Mouse (Mus musculus) midbrain, embryonic 13.5 days (tissue): ENCODE data around the gene Fcf1. TPM values are rescaled to one million over a fixed set of nuclear protein-coding genes. Genes with fewer than 3 reads are reported as not detected.

Experiments
- ATAC-seq: fragments of 200-750 bp; cut with Nextera tagmentation; 2 replicates; pipeline ENCODE4 v1.8.0; 2017; ENCODE audit warnings: mild to moderate bottlenecking, moderate TSS enrichment, moderate library complexity
- H3K27ac ChIP-seq: fragments of 300-500 bp; sonication (generic); 2 replicates; pipeline ENCODE4 v1.5.1; 2015; ENCODE audit warnings: inconsistent platforms, mild to moderate bottlenecking, moderate library complexity
- H3K27me3 ChIP-seq: fragments of 300-500 bp; sonication (generic); 2 replicates; pipeline ENCODE4 v1.6.1; 2015; ENCODE audit warnings: mild to moderate bottlenecking, inconsistent platforms
- H3K36me3 ChIP-seq: fragments of 300-500 bp; sonication (generic); 2 replicates; pipeline ENCODE4 v1.6.1; 2015; ENCODE audit warnings: mild to moderate bottlenecking, inconsistent platforms
- H3K4me1 ChIP-seq: fragments of 300-500 bp; sonication (generic); replicated peaks from 2 replicates; pipeline ENCODE4 v1.6.1; 2015; ENCODE audit warnings: inconsistent platforms
- H3K4me2 ChIP-seq: fragments of 300-500 bp; sonication (generic); replicated peaks from 2 replicates; pipeline ENCODE4 v1.6.1; 2015; ENCODE audit warnings: moderate library complexity, mild to moderate bottlenecking, inconsistent platforms
- H3K4me3 ChIP-seq: fragments of 300-500 bp; sonication (generic); replicated peaks from 2 replicates; pipeline ENCODE4 v1.5.1; 2015; ENCODE audit warnings: mild to moderate bottlenecking, inconsistent platforms
- H3K9ac ChIP-seq: fragments of 300-500 bp; sonication (generic); replicated peaks from 2 replicates; pipeline ENCODE4 v1.6.1; 2015; ENCODE audit warnings: mild to moderate bottlenecking, inconsistent platforms
- H3K9me3 ChIP-seq: fragments of 300-500 bp; sonication (generic); 2 replicates; pipeline ENCODE4 v1.6.1; 2016; ENCODE audit warnings: mild to moderate bottlenecking, inconsistent platforms
- WGBS: fragments of 180-500 bp; shearing (Covaris S2); methylation state at CpG from one replicate; pipeline ENCODE4 v1.1.7; 2015; 5-methylcytosine and 5-hydroxymethylcytosine counted together
- polyA plus RNA-seq: library from polyadenylated mRNA; unstranded; fragments of >200 nt; fragmentation: Nextera tagmentation; extraction: Ambion mirVana; gene quantifications from 2 replicates; pipeline ENCODE4 v1.2.1, GENCODE M21; 2015

The Fcf1 gene
- polyA plus RNA-seq, 1 experiment from 2014 or later = 128 TPM

DNA sequence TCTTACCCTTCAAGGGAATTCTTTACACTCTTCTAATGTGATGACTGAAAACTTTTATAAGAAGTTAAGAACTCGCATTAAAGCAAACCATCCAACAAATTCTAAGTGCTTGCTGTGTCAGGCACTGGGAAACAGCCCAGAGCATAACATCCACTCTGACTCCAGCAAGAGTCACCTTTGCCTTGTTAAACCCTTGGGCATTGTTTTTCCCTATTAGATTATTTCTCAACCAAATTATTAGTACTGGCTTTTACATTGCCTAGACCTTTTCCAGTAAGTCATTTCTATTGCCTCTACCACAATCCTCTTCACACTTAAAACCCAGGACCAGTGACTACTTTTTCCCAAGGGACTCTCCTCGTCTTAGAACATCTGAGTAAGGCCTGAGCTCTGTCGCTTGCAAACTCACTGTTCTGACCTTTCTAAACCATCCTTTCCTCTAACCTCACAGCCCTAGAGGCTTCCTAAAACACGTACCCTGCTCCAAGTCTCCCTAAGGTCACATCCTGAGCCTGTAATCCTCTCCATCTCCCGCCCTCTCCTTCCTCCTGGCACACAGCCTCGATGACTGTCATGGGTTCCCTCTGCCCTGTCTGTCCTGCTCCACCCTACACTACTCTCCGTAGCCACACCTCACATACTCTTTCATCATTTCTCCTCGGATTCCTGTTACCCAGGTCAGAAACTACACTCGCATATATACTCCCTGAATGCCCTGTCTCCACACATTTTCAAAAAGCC is 25.7 kb upstream of the Fcf1 start:
- Histone ChIP-seq H3K4me3 (no peak overlapping the region), H3K27ac (no peak overlapping the region), H3K9ac (no peak overlapping the region), H3K36me3 (peaks cover 78% of the 10 kb centered on the region), H3K27me3 (no peaks in the 10 kb centered on the region), H3K9me3 (no peaks in the 10 kb centered on the region), H3K4me2 (no peak overlapping the region), H3K4me1 (no peaks in the 10 kb centered on the region)
- ATAC-seq = no peak
- WGBS = 93% methylated on average over 9 of the region's 9 CpGs

DNA sequence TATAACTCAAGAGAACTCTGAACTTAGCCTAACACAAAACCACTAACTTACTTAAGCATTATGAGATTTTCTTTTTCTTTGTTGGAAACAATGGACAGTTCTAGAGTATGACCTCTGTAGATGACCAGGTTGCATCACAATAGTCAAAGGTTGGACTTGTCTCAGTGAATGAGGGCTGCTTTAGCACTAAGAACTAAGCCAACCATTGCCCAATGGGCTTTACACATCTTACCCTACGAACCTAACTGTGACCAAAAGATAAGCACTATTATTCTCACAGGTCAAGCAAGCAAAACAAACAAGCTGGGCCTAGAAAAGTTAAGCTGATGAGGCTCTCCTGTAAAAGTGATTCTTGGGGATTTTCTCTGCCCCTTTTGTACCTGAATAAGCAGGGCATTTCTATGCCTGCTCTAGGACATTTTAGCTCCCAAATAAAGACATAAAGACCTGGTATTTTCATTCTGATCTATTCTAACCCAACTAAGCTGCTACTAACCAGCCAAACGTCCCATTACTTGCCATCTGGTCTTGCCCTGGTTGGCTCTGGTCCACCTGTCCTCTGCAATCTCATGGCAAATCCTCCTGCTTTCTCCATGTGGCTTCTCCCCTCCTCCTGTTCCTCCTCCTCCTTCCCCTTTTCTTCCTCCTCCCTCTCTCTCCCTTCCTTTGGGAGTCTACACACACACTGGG is 22.7 kb upstream of the Fcf1 start:
- Histone ChIP-seq H3K4me1 (no peaks in the 10 kb centered on the region), H3K9me3 (no peaks in the 10 kb centered on the region), H3K4me2 (no peak overlapping the region), H3K36me3 (peaks cover 64% of the 10 kb centered on the region), H3K27me3 (no peaks in the 10 kb centered on the region), H3K4me3 (no peak overlapping the region), H3K27ac (no peak overlapping the region), H3K9ac (no peak overlapping the region)
- no peak for ATAC-seq
- 68% methylated on average over 2 of the region's 2 CpGs for WGBS

- Histone ChIP-seq H3K4me3 (no peak overlapping the region), H3K9ac (no peak overlapping the region), H3K27ac (no peak overlapping the region), H3K9me3 (no peaks in the 10 kb centered on the region), H3K4me1 (no peaks in the 10 kb centered on the region), H3K36me3 (peaks cover 60% of the 10 kb centered on the region), H3K27me3 (no peaks in the 10 kb centered on the region), H3K4me2 (no peak overlapping the region)
- ATAC-seq = no peak
- WGBS = 92% methylated on average over 6 of the region's 6 CpGs
Observed at GRCm38 (mm10) chr12:84948584-84949285, 22.0 kb upstream of the Fcf1 start.

DNA sequence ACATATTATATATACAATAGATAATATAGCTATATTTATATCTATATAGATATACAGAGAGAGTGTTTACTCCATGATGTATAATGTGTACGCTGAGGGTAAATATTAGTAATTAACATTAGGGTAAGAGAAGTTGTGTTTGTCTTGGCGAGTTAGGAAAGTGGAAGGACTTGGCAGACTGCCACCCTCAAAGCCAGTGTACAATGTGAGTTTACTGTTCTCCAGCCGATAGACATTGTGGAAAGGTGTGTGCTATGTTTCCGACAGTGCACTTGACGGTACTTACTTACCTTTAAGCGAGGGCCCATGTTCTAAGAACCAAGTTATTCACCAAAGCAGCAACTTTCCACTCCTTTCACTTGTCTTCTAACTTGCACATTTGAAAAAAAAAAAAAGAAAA is 19.9 kb upstream of the Fcf1 start:
- no peaks in the 10 kb centered on the region for H3K4me1 ChIP-seq
- H3K4me3 ChIP-seq = no peak overlapping the region
- WGBS = 93% methylated on average over 6 of the region's 6 CpGs
- H3K9me3 ChIP-seq = no peaks in the 10 kb centered on the region
- no peak overlapping the region for H3K4me2 ChIP-seq
- peaks cover 51% of the 10 kb centered on the region for H3K36me3 ChIP-seq
- H3K27ac ChIP-seq = no peak overlapping the region
- no peak overlapping the region for H3K9ac ChIP-seq
- ATAC-seq = no peak
- H3K27me3 ChIP-seq = no peaks in the 10 kb centered on the region

DNA sequence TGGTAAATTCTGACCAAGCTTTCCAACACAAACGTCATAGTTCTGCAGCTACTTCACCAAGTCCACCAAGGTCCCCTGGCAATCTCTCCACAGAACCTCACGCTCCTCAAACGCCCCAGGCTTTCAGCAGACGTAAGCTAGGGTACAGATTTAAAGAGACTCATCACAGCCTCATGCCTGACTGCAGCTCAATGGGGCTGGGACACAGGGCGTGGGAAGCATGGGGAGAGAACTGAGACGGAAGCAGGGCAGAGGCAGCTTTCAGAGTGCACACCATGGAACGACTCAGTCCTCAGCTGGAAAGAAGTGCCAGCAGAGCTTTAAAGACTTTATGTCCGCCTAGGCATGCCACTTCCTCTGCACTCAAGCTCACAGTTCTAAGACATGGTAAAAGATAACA is 19.2 kb upstream of the Fcf1 start:
- H3K4me3 ChIP-seq = no peak overlapping the region
- no peak overlapping the region for H3K9ac ChIP-seq
- no peaks in the 10 kb centered on the region for H3K27me3 ChIP-seq
- H3K27ac ChIP-seq = no peak overlapping the region
- ATAC-seq = no peak
- H3K4me2 ChIP-seq = no peak overlapping the region
- H3K9me3 ChIP-seq = no peaks in the 10 kb centered on the region
- WGBS = 48% methylated on average over 8 of the region's 8 CpGs
- peaks cover 53% of the 10 kb centered on the region for H3K36me3 ChIP-seq
- H3K4me1 ChIP-seq = no peaks in the 10 kb centered on the region

GRCm38 (mm10) chr12:84952351-84952750 is 18.3 kb upstream of the Fcf1 start:
- no peak overlapping the region for H3K4me2 ChIP-seq
- H3K4me3 ChIP-seq = no peak overlapping the region
- peaks cover 47% of the 10 kb centered on the region for H3K36me3 ChIP-seq
- H3K4me1 ChIP-seq = no peaks in the 10 kb centered on the region
- no peak for ATAC-seq
- no peaks in the 10 kb centered on the region for H3K27me3 ChIP-seq
- no peak overlapping the region for H3K9ac ChIP-seq
- H3K27ac ChIP-seq = no peak overlapping the region
- no peaks in the 10 kb centered on the region for H3K9me3 ChIP-seq
- whole genome bisulfite sequencing = 85% methylated on average over 1 of the region's 1 CpGs

DNA sequence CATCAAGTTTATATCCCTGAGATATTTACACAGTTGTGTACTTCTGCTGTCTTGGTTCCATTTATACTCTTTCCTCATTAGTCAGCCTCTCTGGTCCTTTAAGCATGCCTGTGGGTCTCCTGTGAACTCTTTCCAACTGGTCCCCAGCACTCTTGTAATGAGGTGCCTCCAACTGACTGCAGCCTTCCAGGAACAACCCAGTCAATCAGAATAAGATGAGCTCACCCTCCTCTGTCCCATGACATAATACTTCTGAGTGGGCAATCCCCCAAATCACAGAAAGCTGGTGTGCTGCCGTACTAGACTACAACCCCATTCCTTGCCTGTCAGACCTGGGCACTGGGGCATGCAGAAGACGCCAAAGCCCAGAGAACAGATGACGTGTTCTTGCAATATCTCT is 14.4 kb upstream of the Fcf1 start:
- Histone ChIP-seq H3K27ac (no peak overlapping the region), H3K36me3 (peaks cover 22% of the 10 kb centered on the region), H3K9me3 (no peaks in the 10 kb centered on the region), H3K4me3 (no peak overlapping the region), H3K27me3 (no peaks in the 10 kb centered on the region), H3K4me2 (no peak overlapping the region), H3K9ac (no peak overlapping the region), H3K4me1 (no peaks in the 10 kb centered on the region)
- WGBS = 96% methylated on average over 3 of the region's 3 CpGs
- no peak for ATAC-seq

DNA sequence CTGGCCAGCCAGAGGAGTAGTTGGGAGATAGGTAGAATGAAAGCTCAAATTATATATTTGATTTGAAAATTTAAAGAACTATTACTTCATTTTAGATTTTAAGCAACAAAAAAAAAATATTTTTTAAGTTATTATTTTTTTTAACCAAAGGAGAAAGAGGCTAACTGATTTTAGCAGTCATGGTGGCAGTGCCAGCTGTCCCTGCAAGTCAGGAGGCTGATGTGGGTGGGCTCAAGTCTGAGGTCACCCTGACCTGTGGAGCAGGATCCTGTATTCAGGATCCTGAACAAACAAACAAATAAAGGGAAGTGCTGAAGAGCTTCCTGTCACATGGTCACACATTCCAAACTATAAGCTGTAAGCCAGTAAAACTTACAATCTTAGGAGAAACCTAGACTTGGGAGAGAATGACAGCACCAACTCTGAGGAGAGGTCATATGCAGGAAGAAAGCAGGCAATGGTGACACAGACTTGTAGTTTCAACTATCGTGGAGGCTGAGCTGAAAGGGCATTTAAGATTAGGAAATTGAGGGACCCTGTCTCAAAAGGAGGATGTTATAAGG is 11.8 kb upstream of the Fcf1 start:
- H3K4me1 ChIP-seq = no peaks in the 10 kb centered on the region
- H3K9me3 ChIP-seq = no peaks in the 10 kb centered on the region
- H3K9ac ChIP-seq = no peak overlapping the region
- no peak overlapping the region for H3K27ac ChIP-seq
- H3K27me3 ChIP-seq = no peaks in the 10 kb centered on the region
- H3K4me3 ChIP-seq = no peak overlapping the region
- 94% methylated on average over 1 of the region's 1 CpGs for WGBS
- no peak overlapping the region for H3K4me2 ChIP-seq
- no peak for ATAC-seq
- peaks cover 22% of the 10 kb centered on the region for H3K36me3 ChIP-seq

DNA sequence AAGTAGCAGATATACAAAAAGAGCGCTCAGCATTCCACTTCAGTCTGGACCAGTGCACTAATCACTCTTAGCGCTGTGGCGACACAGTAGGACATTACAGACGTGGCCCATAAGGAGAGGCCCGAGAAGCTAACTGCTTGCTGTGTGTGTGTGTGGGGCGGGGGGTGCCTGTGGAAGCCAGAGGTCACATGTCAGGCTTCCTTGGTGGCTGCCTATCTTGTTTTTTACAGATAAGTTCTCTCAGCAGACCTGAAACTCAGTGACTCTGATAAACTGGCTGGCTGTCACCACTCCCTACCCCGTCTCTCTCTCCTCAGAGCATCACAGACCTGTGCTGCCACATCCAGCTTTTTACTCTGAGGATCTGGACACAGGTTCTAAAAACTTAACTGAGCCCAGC is 8.1 kb upstream of the Fcf1 start:
- ATAC-seq = no peak

GRCm38 (mm10) chr12:84968831-84969655 is 1.7 kb upstream of the Fcf1 start:
- Histone ChIP-seq H3K9ac (peak overlapping the region; percentile 89; the same call in 1 of the 2 replicates), H3K9me3 (no peaks in the 10 kb centered on the region)
- no peak for ATAC-seq

More for the DNA sequence above, 8.1 kb upstream of the Fcf1 start:
- no peaks in the 10 kb centered on the region for H3K9me3 ChIP-seq
- H3K27me3 ChIP-seq = no peaks in the 10 kb centered on the region
- 0 out of 2 replicates have a peak, but pooled peaks cover 2% of the 10 kb centered on the region for H3K4me1 ChIP-seq
- H3K36me3 ChIP-seq = peaks cover 18% of the 10 kb centered on the region
- no peak overlapping the region for H3K4me3 ChIP-seq
- H3K9ac ChIP-seq = no peak overlapping the region
- H3K4me2 ChIP-seq = no peak overlapping the region
- 90% methylated on average over 7 of the region's 7 CpGs for WGBS
- no peak overlapping the region for H3K27ac ChIP-seq

GRCm38 (mm10) chr12:84969656-84970427 is 855 bp upstream of the Fcf1 start:
- no peak; the same call in 1 of the 2 replicates for ATAC-seq
- H3K4me1 ChIP-seq = peaks cover 22% of the 10 kb centered on the region
- H3K9me3 ChIP-seq = no peaks in the 10 kb centered on the region
- H3K4me3 ChIP-seq = peak overlapping the region; percentile 68
- peak overlapping the region; percentile 99 for H3K4me2 ChIP-seq
- H3K27me3 ChIP-seq = no peaks in the 10 kb centered on the region
- H3K9ac ChIP-seq = peak overlapping the region; percentile 89
- H3K36me3 ChIP-seq = peaks cover 21% of the 10 kb centered on the region
- WGBS = 29% methylated on average over 15 of the region's 15 CpGs
- no peak overlapping the region for H3K27ac ChIP-seq

More at GRCm38 (mm10) chr12:84968831-84969655, 1.7 kb upstream of the Fcf1 start:
- H3K4me3 ChIP-seq = peak overlapping the region; percentile 68
- WGBS = 88% methylated on average over 16 of the region's 16 CpGs
- H3K27ac ChIP-seq = no peak overlapping the region
- peak overlapping the region; percentile 99 for H3K4me2 ChIP-seq
- H3K27me3 ChIP-seq = no peaks in the 10 kb centered on the region
- peaks cover 17% of the 10 kb centered on the region for H3K36me3 ChIP-seq
- H3K4me1 ChIP-seq = peaks cover 22% of the 10 kb centered on the region
